Mouse (Mus musculus): ENCODE measurements at regions not wholly inside any gene's neighbourhood (a gene's known extent, or its start where the extent isn't known, plus 50 kb on each side); places are given as distances from the start of the nearest gene placed in this dataset.

DNA sequence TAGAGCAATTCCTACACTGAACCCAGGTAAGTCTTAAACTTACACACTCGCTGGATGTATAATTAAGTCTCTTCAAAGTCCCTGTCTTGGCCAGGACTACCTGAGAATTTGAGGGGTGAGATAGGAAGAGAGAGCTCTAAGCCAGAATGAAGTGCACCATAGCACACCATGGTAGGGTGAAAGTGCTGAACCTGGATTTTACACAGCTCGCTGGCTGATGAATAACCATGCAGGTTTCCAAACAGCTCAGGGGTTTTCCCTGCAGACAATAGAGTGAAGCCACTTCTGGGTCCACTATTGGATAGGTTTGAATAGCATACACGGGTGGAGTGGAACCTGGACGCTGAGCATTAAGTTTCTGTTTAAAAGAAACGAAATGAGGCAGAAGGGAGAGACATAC is 180.7 kb upstream of the Plxna2 start:
- no peak for TF ChIP-seq CTCF (IDR thresholded peaks at IDR 0.05; ENCODE audit: extremely low read depth, insufficient read depth, low read length)
- no peak for TF ChIP-seq POLR2A (IDR thresholded peaks at IDR 0.05; ENCODE audit: extremely low read depth, insufficient read depth, low read length)

Measured in cortical plate, adult 2 months (tissue).